Mouse (Mus musculus) ES-Bruce4 (cell line): Measurements from ENCODE around the gene A630095N17Rik. TPM values are rescaled to one million over a fixed set of nuclear protein-coding genes. Genes with fewer than 3 reads are reported as not detected.

Source experiments
- H3K27ac ChIP-seq: 2 replicates; pipeline ENCODE4 v1.5.1; 2012; ENCODE audit warnings: low read length, inconsistent platforms; ENCODE audit not compliant: insufficient read depth
- H3K27me3 ChIP-seq: 2 replicates; pipeline ENCODE4 v1.6.1; 2012; ENCODE audit warnings: mild to moderate bottlenecking, low read length, inconsistent platforms; ENCODE audit not compliant: control insufficient read depth, poor library complexity, insufficient read depth, severe bottlenecking
- H3K36me3 ChIP-seq: 2 replicates; pipeline ENCODE4 v1.6.1; 2012; ENCODE audit warnings: inconsistent platforms, mild to moderate bottlenecking, low read length, moderate library complexity; ENCODE audit not compliant: control insufficient read depth, poor library complexity, insufficient read depth, severe bottlenecking
- H3K4me1 ChIP-seq: one replicate; pipeline ENCODE4 v1.8.1; 2011; ENCODE audit warnings: low read length; ENCODE audit not compliant: control insufficient read depth, insufficient read depth
- H3K4me3 ChIP-seq: 2 replicates; pipeline ENCODE4 v1.5.1; 2011; ENCODE audit warnings: low read depth, mild to moderate bottlenecking, low read length
- H3K9ac ChIP-seq: 2 replicates; pipeline ENCODE4 v1.6.1; 2012; ENCODE audit warnings: low read depth, mild to moderate bottlenecking, inconsistent platforms; ENCODE audit not compliant: poor library complexity, severe bottlenecking
- H3K9me3 ChIP-seq: replicated peaks from 2 replicates; pipeline ENCODE4 v1.6.1; 2012; ENCODE audit warnings: mild to moderate bottlenecking, low read length, inconsistent platforms; ENCODE audit not compliant: control insufficient read depth, poor library complexity, insufficient read depth, severe bottlenecking
- CTCF ChIP-seq: IDR thresholded peaks from one replicate; pipeline ENCODE4 v1.8.1; 2011; ENCODE audit warnings: low read depth, low read length
- EP300 ChIP-seq: IDR thresholded peaks from 2 replicates; pipeline ENCODE4 v1.6.1; 2011; ENCODE audit warnings: low read depth, low read length; ENCODE audit not compliant: insufficient read depth
- POLR2A ChIP-seq: IDR thresholded peaks from one replicate; pipeline ENCODE4 v1.8.1; 2011; ENCODE audit warnings: low read length; ENCODE audit not compliant: insufficient read depth
- polyA plus RNA-seq: library from polyadenylated mRNA; stranded (reverse); fragments of >200 nt; gene quantifications from 2 replicates; pipeline ENCODE4 v1.2.4, GENCODE M21; 2011; ENCODE audit warnings: low read depth; ENCODE audit not compliant: missing spikeins, insufficient read depth, insufficient read length

A630095N17Rik gene
- polyA plus RNA-seq, 1 experiment: not detected

DNA sequence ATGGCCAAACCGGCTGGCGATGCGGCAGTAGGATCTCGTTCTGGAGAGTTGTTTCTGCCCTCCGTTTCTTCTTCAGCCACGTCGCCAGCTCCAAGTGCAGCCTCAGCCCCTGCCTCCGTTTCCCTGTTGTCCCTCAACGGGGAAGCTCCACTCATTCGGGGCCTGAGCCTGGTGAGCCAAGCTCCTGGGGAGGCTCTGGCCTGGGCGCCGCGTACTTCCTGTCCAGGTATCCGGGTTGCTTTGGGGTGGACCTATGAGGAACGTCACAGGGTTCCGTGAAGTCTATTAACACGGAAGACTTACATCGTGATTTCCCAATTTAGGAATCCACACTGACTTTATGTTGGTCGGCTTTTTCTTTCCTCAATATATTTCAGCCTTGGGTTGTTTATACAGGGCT, 39.5 kb downstream of the A630095N17Rik start:
- H3K36me3 ChIP-seq: 0 out of 2 replicates have a peak, but pooled peaks cover 5% of the 10 kb centered on the region
- no peak for TF ChIP-seq CTCF
- no peak for TF ChIP-seq EP300
- no peak for TF ChIP-seq POLR2A

DNA sequence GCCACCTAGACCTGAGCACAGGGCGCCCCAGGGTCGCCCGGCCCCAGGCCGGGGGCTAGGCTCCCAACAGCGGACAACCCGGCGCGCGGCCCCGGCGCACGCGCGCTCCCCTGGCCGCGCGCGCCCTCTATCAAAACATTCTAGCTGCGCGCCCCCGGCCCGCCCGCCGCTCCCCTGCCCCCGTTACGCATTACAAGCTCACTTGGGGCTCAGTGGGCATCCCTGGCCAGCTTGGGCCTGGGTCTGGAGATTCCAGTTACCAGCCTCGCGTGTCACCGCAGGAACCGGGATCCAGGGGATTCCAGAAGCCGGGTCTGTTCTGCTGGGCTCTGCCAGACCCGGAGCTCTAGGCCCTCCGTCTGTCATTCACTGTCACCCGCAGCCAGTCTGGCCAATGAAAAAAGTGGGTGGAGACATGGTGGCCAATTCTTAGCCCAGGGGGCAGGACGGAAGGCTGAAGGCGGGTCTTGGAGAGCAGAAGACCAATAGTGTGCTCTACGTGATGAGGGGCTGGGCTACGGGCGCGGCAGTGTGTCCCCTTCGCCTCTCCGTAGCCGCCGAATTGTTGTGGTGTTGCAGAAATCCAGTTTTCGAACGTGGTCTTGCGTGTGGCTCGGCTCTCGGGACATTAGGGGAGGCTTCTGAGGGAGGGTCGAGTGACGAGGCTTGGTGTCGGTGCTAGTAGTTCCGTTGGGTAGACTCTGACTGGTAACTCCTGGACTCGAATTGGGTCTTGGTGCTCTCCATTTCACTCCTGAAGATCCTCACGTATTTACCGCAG, 40.1 kb downstream of the A630095N17Rik start, which contains the start of the genes Ankzf1 and Atg9a:
Ankzf1 (plus strand) TSS at position 530 of the 781 bp plus-strand sequence.
Atg9a (minus strand) TSS at position 575 of the 781 bp plus-strand sequence.
- Histone ChIP-seq H3K27me3 (no peaks in the 10 kb centered on the region), H3K9ac (peak within 1 kb of the TSS; percentile 82), H3K4me1 (no peaks in the 10 kb centered on the region), H3K4me3 (peak within 1 kb of the TSS; percentile 86), H3K9me3 (no peaks in the 10 kb centered on the region), H3K27ac (peak within 1 kb of the TSS; percentile 22; the same call in 1 of the 2 replicates), H3K36me3 (0 out of 2 replicates have a peak, but pooled peaks cover 5% of the 10 kb centered on the region)
- no peak for TF ChIP-seq CTCF

More for the DNA sequence above, 39.5 kb downstream of the A630095N17Rik start:
- Histone ChIP-seq H3K4me3 (peak overlapping the region; percentile 76), H3K27ac (peak overlapping the region; percentile 22; the same call in 1 of the 2 replicates), H3K27me3 (no peaks in the 10 kb centered on the region), H3K9ac (peak overlapping the region; percentile 58), H3K9me3 (no peaks in the 10 kb centered on the region), H3K4me1 (no peaks in the 10 kb centered on the region)

DNA sequence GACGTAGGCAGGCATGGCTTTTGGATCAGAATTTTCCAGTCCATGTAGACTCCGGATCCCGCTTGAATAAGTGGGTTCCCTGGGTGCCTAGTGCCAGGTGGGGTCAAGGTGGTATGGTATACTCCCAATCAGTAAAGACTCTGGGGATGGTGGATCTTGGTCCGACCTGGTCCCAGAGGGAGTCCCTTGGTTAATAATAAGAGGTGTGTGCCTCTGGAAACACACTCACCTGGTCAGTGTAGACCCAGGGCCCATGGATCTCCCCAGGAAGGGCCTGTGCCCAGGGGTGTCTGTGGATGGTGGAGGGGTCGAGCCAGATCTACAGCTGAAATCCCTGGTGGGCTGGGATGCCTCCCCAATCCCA, 40.7 kb downstream of the A630095N17Rik start:
- no peak overlapping the region for H3K27ac ChIP-seq
- TF ChIP-seq POLR2A: no peak
- TF ChIP-seq EP300: no peak
- TF ChIP-seq CTCF: no peak

DNA sequence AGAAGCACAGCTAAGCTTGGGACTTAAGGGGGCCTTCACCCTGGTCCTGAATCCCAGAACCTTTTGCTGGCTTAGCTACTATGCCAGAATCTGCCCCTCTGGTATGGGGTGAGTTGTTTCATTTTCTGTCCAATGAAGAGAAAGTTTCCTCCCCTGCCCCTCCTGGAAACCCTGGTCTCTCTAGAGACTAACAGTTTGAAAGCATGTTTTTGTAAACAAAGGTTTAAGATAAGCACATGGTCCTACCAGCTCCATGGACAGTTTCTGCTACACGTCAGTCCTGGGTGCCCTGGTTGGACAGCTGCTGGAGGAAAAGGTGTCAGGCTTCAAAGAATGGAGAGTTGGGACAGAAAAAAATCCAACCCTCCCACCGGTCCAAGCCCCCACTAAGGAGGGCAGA, 41.3 kb downstream of the A630095N17Rik start:
- Histone ChIP-seq H3K9ac (no peak overlapping the region), H3K36me3 (0 out of 2 replicates have a peak, but pooled peaks cover 3% of the 10 kb centered on the region), H3K9me3 (no peaks in the 10 kb centered on the region), H3K27ac (no peak overlapping the region), H3K27me3 (no peaks in the 10 kb centered on the region), H3K4me1 (no peaks in the 10 kb centered on the region), H3K4me3 (no peak overlapping the region)
- TF ChIP-seq EP300: no peak
- TF ChIP-seq POLR2A: no peak
- no peak for TF ChIP-seq CTCF

More for the DNA sequence above, 40.7 kb downstream of the A630095N17Rik start:
- Histone ChIP-seq H3K36me3 (0 out of 2 replicates have a peak, but pooled peaks cover 5% of the 10 kb centered on the region), H3K9ac (peak overlapping the region; percentile 82), H3K4me1 (no peaks in the 10 kb centered on the region), H3K4me3 (peak overlapping the region; percentile 86), H3K9me3 (no peaks in the 10 kb centered on the region), H3K27me3 (no peaks in the 10 kb centered on the region)

DNA sequence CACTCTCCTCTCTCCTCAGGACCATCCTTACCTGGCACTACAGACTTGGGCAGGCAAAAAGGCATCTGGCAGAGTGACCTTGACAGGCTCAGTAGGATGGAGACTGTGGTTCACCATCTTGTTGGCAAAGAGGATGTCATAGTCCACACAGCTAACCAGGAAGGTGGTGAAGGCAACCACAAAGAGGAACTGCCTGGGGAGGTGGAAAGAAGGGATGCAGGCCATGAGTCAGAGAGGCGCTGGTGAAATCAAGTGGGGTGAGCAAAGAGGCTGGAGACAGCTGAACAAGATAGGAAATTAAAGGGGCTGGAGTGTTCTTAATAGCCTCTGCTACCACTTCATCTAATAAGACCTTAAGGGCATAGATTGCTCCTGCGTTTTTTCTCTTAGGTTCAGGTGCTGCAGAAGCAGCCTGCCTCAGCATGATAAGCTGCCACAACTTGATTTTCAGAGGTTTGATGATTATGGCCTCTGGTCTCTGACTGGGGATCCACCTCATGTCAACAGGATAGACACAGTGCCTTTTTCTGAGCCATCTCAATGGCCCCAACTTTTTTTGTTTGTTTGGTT, 43.9 kb downstream of the A630095N17Rik start:
- Histone ChIP-seq H3K9me3 (no peaks in the 10 kb centered on the region), H3K9ac (no peak overlapping the region)
- TF ChIP-seq CTCF (no peak), POLR2A (no peak), EP300 (no peak)

DNA sequence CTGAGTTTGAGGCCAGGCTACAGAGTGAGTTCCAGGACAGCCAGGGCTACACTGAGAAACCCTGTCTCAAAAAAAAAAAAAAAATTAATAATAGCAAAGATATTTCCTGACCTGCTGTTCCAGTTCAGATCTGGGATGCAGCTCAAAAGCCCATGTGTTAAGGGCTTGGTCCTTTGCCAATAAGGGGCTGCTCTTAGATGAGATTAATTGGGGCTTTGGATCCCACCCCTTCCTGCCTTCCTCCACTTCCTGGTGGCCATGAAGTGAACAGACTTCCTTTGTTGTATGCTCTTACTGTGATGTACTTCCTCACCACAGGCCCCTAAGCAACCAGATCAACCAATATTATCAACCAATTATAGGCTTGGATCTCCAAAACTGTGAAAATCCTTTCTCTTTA, 44.8 kb downstream of the A630095N17Rik start:
- Histone ChIP-seq H3K9ac (no peak overlapping the region), H3K4me1 (no peaks in the 10 kb centered on the region), H3K27ac (no peak overlapping the region), H3K36me3 (no peaks in the 10 kb centered on the region), H3K9me3 (no peaks in the 10 kb centered on the region), H3K4me3 (no peak overlapping the region), H3K27me3 (no peaks in the 10 kb centered on the region)
- TF ChIP-seq POLR2A: no peak
- TF ChIP-seq CTCF: no peak
- TF ChIP-seq EP300: no peak

More for the DNA sequence above, 43.9 kb downstream of the A630095N17Rik start:
- H3K27ac ChIP-seq: no peak overlapping the region
- no peaks in the 10 kb centered on the region for H3K27me3 ChIP-seq
- H3K4me1 ChIP-seq: no peaks in the 10 kb centered on the region
- no peak overlapping the region for H3K4me3 ChIP-seq
- H3K36me3 ChIP-seq: no peaks in the 10 kb centered on the region
